Mouse (Mus musculus) heart, adult 2 months (tissue): Measurements from ENCODE around the gene Mphosph9.

ENCODE experiments used
- CTCF ChIP-seq: fragments of 200-600 bp; IDR thresholded peaks from 2 replicates; pipeline ENCODE4 v1.8.1; 2022; ENCODE audit warnings: antibody characterized with exemption, mild to moderate bottlenecking, moderate library complexity
- EP300 ChIP-seq: fragments of 200-500 bp; IDR thresholded peaks from 2 replicates; pipeline ENCODE4 v1.6.1; 2011; ENCODE audit warnings: low read depth, low read length, control low read depth; ENCODE audit not compliant: insufficient read depth
- POLR2A ChIP-seq: fragments of 200-500 bp; IDR thresholded peaks from 2 replicates; pipeline ENCODE4 v1.6.1; 2011; ENCODE audit warnings: mild to moderate bottlenecking, low read depth, low read length, control low read depth; ENCODE audit not compliant: insufficient read depth

DNA sequence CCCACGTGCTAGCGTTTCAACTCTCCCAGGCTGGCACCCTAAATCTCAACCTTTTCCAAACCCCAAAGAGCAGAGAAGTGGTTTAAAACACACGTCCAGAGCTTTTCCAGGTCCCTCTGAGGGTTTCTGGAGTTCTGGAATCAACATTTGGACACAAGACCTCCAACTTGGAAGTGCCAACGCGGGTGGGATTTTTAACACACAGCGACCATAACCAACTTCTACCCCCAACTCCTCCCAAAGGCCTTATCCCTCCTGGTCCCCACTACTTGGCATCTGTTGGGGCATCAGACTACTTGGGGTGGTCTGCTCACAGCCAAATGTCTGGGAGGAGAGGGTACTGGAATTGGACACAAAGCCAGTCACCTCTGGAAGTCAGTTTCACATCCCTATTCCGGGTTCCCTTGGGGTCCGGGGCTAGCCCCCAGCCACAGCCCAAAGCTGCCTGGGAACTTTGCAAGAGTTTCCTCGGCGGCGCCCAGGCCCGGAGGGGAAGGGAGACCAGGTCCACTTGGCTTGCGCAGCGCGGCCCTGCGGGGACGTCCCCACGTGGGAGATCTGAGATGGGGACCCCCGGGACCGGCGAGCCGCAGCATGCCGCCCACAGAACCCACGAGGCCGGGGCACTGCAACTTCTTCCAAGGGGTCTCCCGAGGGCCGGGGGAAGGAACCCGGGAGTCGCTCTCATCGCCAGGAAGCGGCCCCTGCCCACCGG, 25.4 kb upstream of the Mphosph9 start:
- TF ChIP-seq CTCF (no peak), POLR2A (no peak), EP300 (no peak)
